Mouse (Mus musculus): ENCODE measurements around the gene B3gnt6.

Gene B3gnt6

GRCm38 (mm10) chr7:98176322-98177070 is 22.8 kb downstream of the B3gnt6 start:
- DNase-seq = no peak

GRCm38 (mm10) chr7:98174883-98175755 is 24.2 kb downstream of the B3gnt6 start:
- no peak for DNase-seq

- no peak for DNase-seq
Measured at GRCm38 (mm10) chr7:98173408-98173807, 25.9 kb downstream of the B3gnt6 start.

GRCm38 (mm10) chr7:98172661-98173060 is 26.6 kb downstream of the B3gnt6 start:
- no peak for DNase-seq

GRCm38 (mm10) chr7:98171141-98172073 is 27.9 kb downstream of the B3gnt6 start:
- DNase-seq = peak in 1 of 2 experiments; percentile 27

- DNase-seq = peak in 1 of 2 experiments; percentile 21
Measured at GRCm38 (mm10) chr7:98164999-98165528, 34.2 kb downstream of the B3gnt6 start.

GRCm38 (mm10) chr7:98164382-98164998 is 34.8 kb downstream of the B3gnt6 start:
- DNase-seq = no peak

GRCm38 (mm10) chr7:98163700-98164099 is 35.6 kb downstream of the B3gnt6 start:
- no peak for DNase-seq

- DNase-seq = no peak
Measured at GRCm38 (mm10) chr7:98162239-98162638, 37.0 kb downstream of the B3gnt6 start.

GRCm38 (mm10) chr7:98160041-98160740 is 39.1 kb downstream of the B3gnt6 start:
- DNase-seq = no peak

GRCm38 (mm10) chr7:98158481-98158880 is 40.8 kb downstream of the B3gnt6 start:
- DNase-seq = no peak

GRCm38 (mm10) chr7:98157636-98158332 is 41.5 kb downstream of the B3gnt6 start:
- DNase-seq = no peak

GRCm38 (mm10) chr7:98156280-98156665 is 43.0 kb downstream of the B3gnt6 start:
- no peak for DNase-seq

GRCm38 (mm10) chr7:98155546-98156279 is 43.6 kb downstream of the B3gnt6 start:
- DNase-seq = peak; percentile 66 to 71

GRCm38 (mm10) chr7:98153892-98154291 is 45.4 kb downstream of the B3gnt6 start:
- no peak for DNase-seq

GRCm38 (mm10) chr7:98153345-98153744 is 45.9 kb downstream of the B3gnt6 start:
- DNase-seq = no peak

GRCm38 (mm10) chr7:98152400-98152799 is 46.9 kb downstream of the B3gnt6 start:
- no peak for DNase-seq

- no peak for DNase-seq
Measured at GRCm38 (mm10) chr7:98150525-98150924, 48.8 kb downstream of the B3gnt6 start.

- no peak for DNase-seq
Measured at GRCm38 (mm10) chr7:98149802-98150201, 49.5 kb downstream of the B3gnt6 start.

Measured in cerebellum, postnatal 36 days (tissue).